Mouse (Mus musculus): ENCODE results near the gene Hnrnpu.

The Hnrnpu gene

DNA sequence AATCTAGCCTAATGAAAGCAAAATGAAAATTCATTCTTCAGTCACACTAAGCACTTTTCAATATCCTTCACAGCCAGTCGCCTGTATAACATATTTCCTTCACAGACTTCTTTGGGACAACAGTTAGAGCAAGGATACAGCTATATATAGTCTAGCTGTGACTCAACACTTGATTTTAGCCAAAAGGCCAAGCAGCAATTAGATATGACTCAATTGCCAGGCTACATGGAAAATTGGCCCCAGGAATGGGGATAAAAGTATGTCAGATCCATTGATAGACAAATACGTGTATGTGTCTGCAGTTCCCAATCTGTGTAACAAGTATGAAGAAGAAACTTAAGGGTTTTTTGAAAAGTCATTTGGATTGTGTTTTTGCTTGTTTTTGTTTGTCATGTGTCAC lies 2.6 kb upstream of the Hnrnpu start:
- DNase-seq (ENCODE audit: low spot score): no peak

DNA sequence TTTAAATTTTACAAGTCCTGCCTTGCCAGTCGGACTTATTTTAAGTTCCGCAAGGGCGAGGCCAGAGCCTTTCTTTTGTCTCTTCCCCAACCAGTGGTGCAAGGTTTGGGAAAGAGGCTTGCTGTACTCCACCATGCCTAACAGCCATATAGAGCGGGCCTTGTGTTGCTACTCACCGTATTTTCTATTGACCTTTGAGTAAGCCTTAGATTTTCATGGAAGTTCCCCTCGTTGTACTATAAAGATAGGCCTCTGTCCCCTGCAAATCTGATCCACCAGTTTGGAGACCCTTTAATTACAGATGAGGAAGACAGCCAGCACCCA lies 683 bp upstream of the Hnrnpu start:
- DNase-seq (ENCODE audit: low spot score): no peak

DNA sequence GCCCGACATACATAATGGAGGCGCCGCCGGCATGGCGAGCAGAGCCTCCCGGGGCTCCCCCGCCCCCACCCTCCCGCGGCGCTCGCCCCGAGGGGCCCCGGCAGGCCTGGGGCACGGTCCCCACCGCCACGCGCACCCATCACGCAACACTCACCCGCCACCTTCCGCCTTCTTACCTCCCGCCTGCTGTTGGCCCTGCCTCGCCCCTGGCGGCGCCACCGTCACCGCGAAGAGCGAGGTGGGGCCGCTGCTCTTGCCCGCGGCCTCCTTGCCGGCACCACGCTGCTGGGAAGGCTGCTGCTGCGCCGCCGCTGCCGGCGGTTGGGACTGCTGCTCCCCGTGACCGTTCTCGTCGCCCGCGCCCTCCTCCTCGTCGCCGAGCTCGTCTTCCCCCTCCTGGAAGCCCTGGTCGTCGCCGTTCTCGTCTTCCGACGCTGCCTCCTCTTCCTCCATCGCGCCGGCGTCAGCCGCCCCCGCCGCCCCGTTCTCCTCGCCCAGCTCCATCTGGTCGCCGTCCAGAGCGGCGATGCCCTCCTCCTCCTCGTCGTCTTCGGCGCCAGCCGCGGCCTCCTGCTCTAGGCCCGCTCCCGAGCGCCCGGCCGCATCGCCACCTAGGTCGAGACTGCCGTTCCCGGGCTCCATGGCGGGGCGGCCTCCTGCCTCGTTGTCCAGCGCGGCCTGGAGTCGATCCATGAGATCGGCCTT lies 668 bp downstream of the Hnrnpu start:
- DNase-seq (ENCODE audit: low spot score): peak; percentile 16

DNA sequence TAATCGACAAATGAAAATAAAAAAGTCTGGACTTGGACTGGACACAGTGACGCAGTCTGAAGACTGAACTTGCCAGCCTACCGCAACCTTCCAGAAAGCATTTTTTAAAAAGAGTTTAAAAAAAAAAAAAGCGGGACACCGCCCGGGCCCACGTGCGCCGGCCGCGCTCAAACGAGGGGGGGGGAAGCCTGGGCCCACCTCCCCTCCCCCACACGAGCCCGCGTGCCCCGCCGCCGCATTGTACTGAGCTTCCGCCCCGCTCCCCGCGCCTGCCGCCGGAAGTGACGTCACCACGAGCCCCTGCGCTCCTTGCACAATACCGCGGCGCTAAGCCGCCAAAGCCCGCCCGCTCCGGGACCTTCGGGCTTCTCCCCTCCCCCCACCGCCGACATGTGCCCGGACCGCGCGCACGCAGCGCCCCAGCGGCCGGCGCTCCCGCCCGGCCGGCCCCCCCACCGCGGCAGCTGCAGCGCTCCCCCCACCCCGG lies 1.3 kb downstream of the Hnrnpu start:
- peak; percentile 91 for DNase-seq (ENCODE audit: low spot score)

DNA sequence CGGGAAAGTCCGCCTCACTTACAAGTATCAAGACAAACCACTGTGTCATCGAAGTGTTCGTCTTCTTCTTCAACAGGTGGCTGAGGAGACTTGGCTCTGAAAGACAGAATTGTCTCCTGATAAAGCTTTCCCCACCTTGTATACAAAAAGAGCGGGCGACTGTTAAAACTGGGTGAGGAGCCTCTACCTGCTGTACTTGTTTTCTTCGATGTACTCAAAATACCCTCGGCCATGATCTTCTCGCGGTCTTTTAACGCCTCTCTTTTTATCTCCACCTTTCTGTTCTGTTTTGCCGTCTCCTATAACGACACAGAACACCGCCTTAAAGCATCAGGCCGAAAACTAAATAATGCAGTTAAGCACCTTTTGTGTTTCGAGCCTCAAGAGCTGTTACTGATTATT lies 1.7 kb downstream of the Hnrnpu start:
- DNase-seq (ENCODE audit: low spot score): no peak

DNA sequence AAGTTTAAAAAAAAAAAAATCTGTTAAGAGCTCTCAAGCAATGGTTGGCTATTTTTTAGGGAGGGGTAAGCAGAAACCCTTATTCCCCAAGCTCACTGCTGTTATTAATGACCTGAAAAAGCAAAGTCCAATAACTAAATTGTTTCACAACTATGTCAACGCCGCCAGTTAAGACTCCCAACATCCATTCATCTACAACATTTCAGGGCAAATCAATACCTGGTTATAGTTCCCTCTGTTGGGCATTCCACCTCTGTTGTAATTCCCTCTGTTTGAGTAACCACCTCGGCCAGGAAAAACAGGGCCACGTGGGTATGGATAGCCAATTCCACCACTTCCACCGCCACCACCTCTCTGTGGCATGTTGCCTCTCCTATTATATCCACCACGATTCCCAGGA lies 7.7 kb downstream of the Hnrnpu start:
- no peak for DNase-seq (ENCODE audit: low spot score)

DNA sequence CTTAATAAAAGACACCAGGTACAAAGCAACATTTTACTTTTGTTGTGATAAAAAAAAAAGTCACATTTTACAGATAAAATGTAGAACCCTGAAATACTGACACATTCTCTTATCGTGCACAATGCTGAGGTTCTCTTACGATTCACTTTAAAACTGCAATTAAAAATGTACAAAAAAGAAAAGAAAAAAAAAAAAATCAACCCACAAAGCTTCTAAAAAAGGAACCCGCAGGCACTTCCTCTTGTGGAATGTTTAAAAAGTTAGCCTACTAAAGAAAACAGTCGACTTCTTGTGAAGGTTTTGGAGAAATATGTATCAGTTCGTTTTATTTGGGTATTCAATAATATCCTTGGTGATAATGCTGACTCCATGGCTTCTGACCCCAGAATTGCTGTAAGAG lies 8.6 kb downstream of the Hnrnpu start:
- DNase-seq (ENCODE audit: low spot score): no peak

DNA sequence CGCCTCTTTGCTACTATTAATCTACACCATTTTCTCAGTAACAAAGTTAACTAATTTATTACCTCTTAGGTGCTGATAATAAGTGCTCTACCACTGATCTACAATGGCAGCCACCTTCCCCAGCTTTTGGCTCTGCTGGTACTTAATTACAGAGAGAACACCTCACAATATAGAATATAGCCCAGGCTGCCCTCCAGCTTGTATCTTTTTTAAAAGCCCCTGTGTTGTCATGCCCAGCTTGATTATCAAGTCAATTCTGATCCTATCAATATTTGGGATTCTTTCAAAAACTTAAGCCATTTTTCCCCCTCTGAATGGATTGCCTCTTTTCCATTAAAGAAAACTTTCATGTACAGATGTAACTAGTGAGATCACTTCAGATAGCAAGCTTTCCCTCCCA lies 10.6 kb downstream of the Hnrnpu start:
- no peak for DNase-seq (ENCODE audit: low spot score)

DNA sequence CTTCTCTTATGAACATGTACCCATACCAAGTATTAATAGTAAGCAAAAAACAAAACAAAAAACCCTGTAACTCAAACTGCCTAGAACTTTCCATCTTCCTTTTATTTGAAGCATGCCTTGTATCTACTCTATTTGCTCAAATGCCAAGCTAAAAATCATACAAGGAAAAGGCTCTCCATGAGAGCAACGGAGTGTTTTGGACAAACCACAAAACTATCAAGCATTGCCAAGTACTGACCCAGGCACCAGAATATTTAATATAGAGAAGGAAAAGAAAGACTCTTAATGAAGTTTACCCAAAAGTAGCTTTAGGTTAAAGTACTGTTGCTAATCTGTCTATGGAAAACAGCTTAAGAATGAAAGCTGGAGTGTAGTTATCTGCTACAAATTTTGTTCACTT lies 11.2 kb downstream of the Hnrnpu start:
- DNase-seq (ENCODE audit: low spot score): no peak

DNA sequence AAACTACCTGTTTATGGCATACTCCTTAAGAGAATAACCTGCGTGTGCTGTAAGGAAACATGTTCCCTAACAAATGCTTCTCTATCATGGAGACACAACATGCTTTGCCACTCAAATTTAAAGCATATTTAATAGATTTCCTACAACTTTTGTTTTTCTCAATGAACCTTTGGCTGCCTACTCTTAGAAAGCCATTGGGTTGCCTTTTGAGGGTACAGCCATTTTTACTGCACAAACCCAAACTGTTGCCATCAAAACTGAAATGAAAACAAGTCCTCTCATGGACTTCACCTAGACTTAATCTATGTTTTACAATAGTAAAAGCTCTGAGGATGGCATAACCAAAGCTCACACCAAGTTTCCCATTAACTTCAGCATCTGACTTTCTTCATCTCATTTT lies 13.0 kb downstream of the Hnrnpu start:
- DNase-seq (ENCODE audit: low spot score): no peak

DNA sequence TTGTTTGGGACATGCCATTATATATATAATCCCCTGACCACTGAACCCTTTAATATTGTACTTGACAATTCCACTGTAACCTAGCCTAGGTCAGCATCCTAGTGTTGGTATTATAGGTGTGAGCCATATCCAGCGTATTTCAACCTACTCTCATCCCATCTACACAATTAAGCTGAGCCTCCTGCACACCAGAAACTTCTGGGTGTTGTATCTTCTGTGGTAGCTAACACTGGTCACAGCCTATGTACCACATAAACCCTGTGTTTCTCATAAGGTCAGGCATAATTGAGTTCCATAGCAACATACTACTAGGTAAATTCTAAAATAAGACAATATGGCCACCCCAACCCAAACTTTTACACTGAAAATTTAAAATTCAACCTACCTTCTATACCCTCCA lies 14.4 kb downstream of the Hnrnpu start:
- no peak for DNase-seq (ENCODE audit: low spot score)

DNA sequence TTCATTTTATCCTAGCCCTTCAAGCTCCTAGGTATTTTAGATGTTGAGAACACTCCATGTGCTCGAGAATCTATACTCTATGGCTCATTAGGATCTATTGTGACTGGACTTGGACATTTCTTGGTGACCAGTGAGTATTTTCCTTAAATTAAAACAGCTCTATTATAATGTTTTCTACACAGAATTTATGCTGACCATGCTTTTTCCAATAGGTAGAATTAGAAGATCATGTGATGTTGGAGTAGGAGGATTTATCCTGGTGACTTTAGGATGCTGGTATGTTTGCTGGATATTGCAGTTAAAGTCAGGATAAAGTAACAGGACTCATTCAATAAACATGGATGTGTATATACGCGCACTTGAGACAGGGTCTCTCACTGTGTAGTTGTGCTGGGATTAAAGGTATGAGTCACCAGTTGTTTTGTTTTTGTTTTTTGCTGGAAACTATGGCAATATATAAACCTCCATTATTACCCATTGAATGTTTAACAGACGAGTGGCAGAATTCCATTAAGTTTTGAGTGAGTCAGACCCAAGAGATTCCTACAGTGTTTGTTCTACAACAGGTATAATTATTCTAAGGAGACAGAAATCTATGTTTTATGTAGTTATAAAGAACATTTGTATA lies 15.8 kb downstream of the Hnrnpu start:
- no peak for DNase-seq (ENCODE audit: low spot score)

DNA sequence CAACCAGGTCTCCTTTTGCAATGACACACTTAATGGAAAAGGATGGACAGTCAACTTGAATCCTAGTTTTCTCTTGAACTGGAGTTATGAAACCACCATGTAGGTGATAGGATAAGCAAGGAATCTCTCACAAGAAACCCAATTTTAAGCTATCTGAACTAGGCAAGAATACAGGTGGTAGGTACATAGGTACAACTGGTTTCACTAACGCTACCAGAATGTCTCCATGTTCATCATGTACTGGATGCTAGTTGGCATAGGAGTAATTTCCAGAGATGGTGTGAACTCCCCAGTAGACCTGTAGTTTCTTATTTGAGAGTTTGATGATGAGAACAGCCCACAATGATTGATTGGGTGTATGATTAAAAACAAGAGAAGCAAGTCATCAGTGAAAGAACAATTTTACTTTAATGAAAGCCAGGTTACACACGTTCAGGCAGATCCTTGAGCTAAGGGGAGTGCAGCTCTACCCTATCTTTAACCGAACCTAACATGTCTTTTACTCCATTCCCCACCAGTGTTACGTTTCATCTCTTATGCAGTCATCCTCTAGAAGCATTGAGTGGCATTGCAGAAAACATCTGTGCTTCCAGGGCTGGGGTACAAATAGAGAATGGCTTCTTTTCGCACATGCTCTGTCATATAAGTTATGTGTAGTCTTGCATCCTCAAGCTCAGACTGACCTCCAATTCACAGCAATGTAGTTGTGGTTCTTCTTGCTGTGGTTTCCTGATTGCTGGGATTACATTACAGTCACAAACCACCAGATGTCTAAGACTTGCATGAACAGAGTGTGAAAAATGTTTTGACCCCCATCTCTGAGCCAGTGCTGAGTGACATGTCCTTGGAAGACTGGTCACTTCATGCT lies 16.6 kb downstream of the Hnrnpu start:
- no peak for DNase-seq (ENCODE audit: low spot score)

DNA sequence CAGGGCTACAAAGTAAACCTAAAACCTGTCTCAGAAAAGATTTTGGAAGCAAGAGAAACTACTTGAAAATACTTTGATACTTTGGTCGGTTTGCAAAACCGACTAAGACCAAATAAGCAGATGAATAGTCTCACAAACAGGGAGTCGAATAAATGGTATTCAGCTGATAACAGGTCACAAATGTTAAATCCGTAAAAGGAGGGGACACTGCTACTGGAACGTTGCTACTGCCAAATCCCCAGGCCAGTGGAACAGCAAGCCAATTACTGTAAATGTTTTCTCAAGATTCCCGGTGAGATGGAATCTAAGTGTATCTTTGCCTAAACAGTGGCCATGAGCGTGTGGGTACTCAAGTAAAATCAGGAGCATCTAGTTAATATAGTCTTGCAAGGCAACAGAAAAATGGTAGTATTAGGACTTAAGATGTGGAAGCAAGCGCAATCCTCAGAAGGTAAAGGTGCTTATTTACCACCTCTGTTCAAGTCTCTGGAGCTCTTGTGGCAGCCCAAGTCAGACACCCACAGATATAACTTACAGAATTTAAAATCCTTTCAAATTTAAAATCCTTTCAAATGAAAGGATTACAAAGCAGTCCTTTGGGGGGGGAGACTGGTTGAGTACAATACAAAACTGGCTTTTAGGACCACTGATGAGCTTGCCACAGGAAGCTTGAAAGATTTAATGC lies 17.4 kb downstream of the Hnrnpu start:
- no peak for DNase-seq (ENCODE audit: low spot score)

DNA sequence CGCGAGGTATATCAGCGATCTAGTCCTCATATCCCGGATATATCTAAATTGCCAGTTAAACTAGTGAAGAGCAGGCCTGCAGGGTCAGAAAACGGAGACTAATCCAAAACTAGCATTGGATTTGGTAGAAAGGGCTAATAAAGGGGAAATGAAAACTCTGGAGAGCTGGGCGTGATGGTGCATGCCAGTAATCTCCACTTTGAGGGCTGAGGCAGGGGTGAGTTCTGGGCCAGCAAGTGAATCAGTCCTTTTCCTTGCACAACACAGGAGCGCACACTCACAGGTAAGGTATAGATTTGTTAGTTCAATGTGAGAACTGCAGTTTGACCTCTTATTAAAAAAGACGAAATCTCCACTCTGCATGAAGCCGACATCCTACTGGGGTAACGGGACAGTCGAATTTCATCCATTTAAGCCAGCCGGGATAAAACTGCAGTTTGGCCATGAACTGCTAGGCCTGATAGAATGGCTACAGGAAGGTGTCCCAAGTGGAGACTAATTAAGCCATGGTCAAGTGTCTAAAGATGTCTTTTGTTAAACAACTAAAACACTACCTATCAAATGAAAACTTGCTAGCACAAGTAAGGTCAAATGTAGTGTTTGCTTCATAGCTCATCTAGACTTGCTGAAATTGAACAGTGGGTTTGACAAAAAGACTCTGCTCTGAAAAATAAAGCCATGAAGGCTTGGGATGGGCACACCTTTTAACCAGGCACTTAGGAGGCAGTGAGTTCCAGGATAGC lies 18.1 kb downstream of the Hnrnpu start:
- DNase-seq (ENCODE audit: low spot score): no peak

DNA sequence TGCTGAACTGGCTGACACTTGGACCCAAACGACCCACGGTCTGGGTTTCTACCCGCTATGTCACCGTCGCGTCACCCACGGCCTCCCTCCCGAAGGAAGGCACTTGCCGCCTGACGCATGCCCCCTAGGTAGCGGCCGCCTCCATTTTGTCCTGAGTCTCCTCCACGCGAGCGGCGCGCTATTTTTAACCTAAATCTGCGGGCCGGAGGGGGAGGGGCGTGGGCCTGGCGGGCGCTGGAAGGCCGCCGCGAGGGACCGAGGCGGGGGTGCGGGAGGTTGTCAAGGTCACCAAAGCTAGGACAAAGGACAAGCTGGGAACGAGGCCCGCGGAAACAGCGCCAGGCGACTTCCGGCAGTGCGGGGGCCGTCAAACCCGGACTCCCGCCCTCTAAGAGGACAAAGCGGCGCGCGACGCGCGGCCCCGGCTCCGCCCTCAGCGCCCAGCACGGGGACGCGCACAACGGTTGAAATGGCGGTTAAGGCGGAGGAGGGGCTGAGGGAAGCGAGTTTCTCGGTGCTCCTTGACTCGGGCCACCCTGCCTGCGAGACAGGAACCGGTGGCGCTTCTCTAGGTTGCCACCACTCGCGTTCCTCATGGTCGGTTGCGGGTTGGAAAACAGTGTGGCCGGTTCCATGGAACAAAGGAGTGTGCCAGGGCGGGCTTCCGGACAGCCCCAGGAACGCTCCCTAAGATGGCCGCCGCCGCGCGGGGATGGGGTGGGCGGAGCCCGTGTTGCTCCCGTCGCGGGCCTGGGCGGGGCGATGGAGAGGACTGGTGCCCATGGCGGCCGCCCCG lies 19.0 kb downstream of the Hnrnpu start, which contains the start of gene Cox20:
Gene Cox20, plus strand, starts transcription at position 742 of the 796 bp plus-strand sequence.
- DNase-seq (ENCODE audit: low spot score): peak; percentile 82

DNA sequence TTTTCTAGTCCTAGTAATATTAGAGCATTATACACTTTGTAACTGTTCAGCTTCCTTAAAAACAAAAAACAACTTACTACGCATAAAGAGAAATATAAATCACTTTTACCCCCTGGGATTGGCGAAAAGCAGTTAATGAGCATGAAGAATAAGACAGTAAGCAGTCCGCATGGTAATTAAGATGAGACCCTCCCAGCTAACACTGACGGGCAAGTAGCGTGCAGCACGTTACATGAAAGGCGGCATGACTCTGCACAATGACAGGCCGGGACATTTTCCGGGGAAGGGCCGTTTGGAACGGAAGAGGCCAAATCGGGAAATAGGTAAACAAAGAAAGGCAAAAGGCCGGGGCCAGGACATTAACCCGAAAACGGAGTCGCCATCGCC lies 19.6 kb downstream of the Hnrnpu start:
- no peak for DNase-seq (ENCODE audit: low spot score)

DNA sequence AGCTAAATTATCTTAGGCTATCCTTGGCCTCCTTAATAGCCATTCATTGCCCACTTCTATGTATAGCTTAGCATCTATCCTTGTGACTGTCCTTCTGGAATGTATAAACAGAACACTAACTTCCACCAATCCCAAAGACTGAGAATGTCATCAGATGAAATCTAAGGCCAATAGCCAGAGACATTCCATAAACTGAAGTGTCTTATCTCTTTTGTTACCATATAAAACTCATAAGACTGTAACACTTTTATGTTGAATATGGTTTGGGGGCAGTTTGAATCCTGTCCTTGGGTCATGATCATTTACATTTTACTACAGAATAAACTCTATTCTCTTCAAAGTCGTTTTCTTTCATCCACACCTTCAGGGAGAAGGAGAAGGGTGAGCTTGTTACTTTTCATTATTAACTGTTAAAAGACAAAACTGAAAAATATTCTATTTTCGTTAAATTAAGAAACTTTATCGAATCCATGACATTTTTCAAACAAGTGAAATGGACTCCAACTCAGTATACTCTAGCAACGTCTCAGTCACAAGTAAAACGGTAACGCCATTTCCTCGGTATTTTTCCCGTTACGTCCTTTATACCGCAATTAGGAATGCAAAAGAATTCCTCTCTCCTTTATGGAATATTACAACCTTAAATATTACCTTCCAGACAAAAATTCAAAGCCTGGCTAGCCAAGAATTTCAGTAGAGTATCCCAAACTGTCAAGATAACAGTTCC lies 20.2 kb downstream of the Hnrnpu start:
- no peak for DNase-seq (ENCODE audit: low spot score)

DNA sequence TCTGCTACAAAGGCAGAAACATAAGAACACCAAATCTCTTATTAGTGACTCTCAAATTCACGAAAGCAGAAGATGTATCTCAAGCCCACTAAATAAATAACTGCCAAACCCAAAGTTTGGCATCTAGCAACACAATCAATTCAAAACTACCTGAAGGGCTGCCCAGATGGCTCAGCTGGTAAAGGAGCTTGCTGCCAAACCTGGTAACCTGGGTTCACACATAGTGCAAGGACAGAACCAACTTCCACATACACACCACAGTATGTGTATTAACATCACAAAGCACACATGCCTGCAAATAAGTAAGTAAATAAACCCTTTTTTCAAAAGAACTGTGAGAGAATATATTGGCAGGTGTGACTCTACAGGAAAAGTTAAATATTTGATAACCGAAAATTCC lies 23.4 kb downstream of the Hnrnpu start:
- no peak for DNase-seq (ENCODE audit: low spot score)

DNA sequence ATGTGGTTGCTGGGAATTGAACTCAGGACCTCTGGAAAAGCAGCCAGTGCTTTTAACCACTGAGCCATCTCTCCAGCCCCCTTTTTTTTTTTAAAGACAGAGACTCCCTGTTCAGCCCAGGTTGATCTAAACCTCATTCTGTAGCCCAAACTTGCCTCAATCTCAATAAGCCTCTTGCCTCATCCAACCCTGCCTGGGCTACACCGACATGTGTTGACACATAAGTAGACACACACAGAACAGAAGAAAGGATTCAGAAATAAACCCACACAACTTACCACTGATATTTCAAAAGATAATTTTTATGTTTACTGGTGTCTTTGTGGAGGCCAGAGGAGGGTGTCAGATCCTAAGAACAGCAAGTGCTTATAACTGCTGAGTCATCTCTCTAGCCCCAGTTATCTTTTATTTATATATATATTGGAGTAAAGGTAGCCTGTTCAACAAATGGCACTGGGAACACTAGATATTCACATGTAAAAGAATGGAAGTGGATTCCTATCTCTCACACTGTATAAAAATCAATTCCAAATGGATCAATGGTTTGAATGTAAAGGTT lies 24.5 kb downstream of the Hnrnpu start:
- no peak for DNase-seq (ENCODE audit: low spot score)

All from urinary bladder, postnatal 10 days (tissue).